Mouse (Mus musculus): ENCODE results near the gene Gast. TPM values are rescaled to one million over a fixed set of nuclear protein-coding genes. Genes with fewer than 3 reads are reported as not detected.

Gene Gast
- polyA plus RNA-seq, 1 experiment from 2014 or later: not detected

Other genes starting within 250 kb of the Gast start
- not detected in 2 replicates for gene Krt32, start 246.2 kb upstream of the Gast start, polyA plus RNA-seq (2015; fragmentation: Nextera tagmentation; extraction: Ambion mirVana)
- gene Krt35, start 238.2 kb upstream of the Gast start, polyA plus RNA-seq (2015; fragmentation: Nextera tagmentation; extraction: Ambion mirVana): not detected in 2 replicates
- gene Krt36, start 228.8 kb upstream of the Gast start, polyA plus RNA-seq (2015; fragmentation: Nextera tagmentation; extraction: Ambion mirVana): not detected in 2 replicates
- gene Krt13, start 212.8 kb upstream of the Gast start, polyA plus RNA-seq (2015; fragmentation: Nextera tagmentation; extraction: Ambion mirVana): not detected in 2 replicates
- 1.0 and 4.3 TPM in 2 replicates for gene Krt15, start 198.5 kb upstream of the Gast start, polyA plus RNA-seq (2015; fragmentation: Nextera tagmentation; extraction: Ambion mirVana)
- gene Krt19, start 185.7 kb upstream of the Gast start, polyA plus RNA-seq (2015; fragmentation: Nextera tagmentation; extraction: Ambion mirVana): 1.1 and 2.2 TPM in 2 replicates
- gene Krt9, start 141.2 kb upstream of the Gast start, polyA plus RNA-seq (2015; fragmentation: Nextera tagmentation; extraction: Ambion mirVana): not detected in 2 replicates
- 1.6 and 7.2 TPM in 2 replicates for gene Krt14, start 126.9 kb upstream of the Gast start, polyA plus RNA-seq (2015; fragmentation: Nextera tagmentation; extraction: Ambion mirVana)
- not detected in 2 replicates for gene Krt16, start 85.5 kb upstream of the Gast start, polyA plus RNA-seq (2015; fragmentation: Nextera tagmentation; extraction: Ambion mirVana)
- 0.73 and 1.4 TPM in 2 replicates for gene Krt17, start 73.4 kb upstream of the Gast start, polyA plus RNA-seq (2015; fragmentation: Nextera tagmentation; extraction: Ambion mirVana)
- not detected in 2 replicates for gene Krt42, start 64.5 kb upstream of the Gast start, polyA plus RNA-seq (2015; fragmentation: Nextera tagmentation; extraction: Ambion mirVana)
- gene Eif1, start 14.5 kb upstream of the Gast start, polyA plus RNA-seq (2015; fragmentation: Nextera tagmentation; extraction: Ambion mirVana): 1,277 and 1,563 TPM in 2 replicates
- 62.7 and 67.4 TPM in 2 replicates for gene Hap1, start 21.7 kb downstream of the Gast start, polyA plus RNA-seq (2015; fragmentation: Nextera tagmentation; extraction: Ambion mirVana)
- 91.6 and 94.4 TPM in 2 replicates for gene Jup, start 63.4 kb downstream of the Gast start, polyA plus RNA-seq (2015; fragmentation: Nextera tagmentation; extraction: Ambion mirVana)
- 24.6 and 27.6 TPM in 2 replicates for gene P3h4, start 80.4 kb downstream of the Gast start, polyA plus RNA-seq (2015; fragmentation: Nextera tagmentation; extraction: Ambion mirVana)
- gene Fkbp10, start 81.3 kb downstream of the Gast start, polyA plus RNA-seq (2015; fragmentation: Nextera tagmentation; extraction: Ambion mirVana): 33.5 and 37.0 TPM in 2 replicates
- 99.8 and 110 TPM in 2 replicates for gene Nt5c3b, start 107.4 kb downstream of the Gast start, polyA plus RNA-seq (2015; fragmentation: Nextera tagmentation; extraction: Ambion mirVana)
- gene Klhl10, start 107.5 kb downstream of the Gast start, polyA plus RNA-seq (2015; fragmentation: Nextera tagmentation; extraction: Ambion mirVana): 0.65 and 0.75 TPM in 2 replicates
- 10.2 and 12.1 TPM in 2 replicates for gene Klhl11, start 138.3 kb downstream of the Gast start, polyA plus RNA-seq (2015; fragmentation: Nextera tagmentation; extraction: Ambion mirVana)
- 267 and 279 TPM in 2 replicates for gene Acly, start 193.6 kb downstream of the Gast start, polyA plus RNA-seq (2015; fragmentation: Nextera tagmentation; extraction: Ambion mirVana)
- 2.4 and 2.7 TPM in 2 replicates for gene Ttc25, start 211.2 kb downstream of the Gast start, polyA plus RNA-seq (2015; fragmentation: Nextera tagmentation; extraction: Ambion mirVana)
- 46.0 and 53.2 TPM in 2 replicates for gene Cnp, start 240.5 kb downstream of the Gast start, polyA plus RNA-seq (2015; fragmentation: Nextera tagmentation; extraction: Ambion mirVana)

Data from neural tube, embryonic 13.5 days (tissue).